Mouse (Mus musculus) heart, adult 2 months (tissue): ENCODE measurements around the gene Kctd13.

Experiments
- CTCF ChIP-seq: fragments of 200-600 bp; IDR thresholded peaks from 2 replicates; pipeline ENCODE4 v1.8.1; 2022; ENCODE audit warnings: antibody characterized with exemption, mild to moderate bottlenecking, moderate library complexity
- EP300 ChIP-seq: fragments of 200-500 bp; IDR thresholded peaks from 2 replicates; pipeline ENCODE4 v1.6.1; 2011; ENCODE audit warnings: low read depth, low read length, control low read depth; ENCODE audit not compliant: insufficient read depth
- POLR2A ChIP-seq: fragments of 200-500 bp; IDR thresholded peaks from 2 replicates; pipeline ENCODE4 v1.6.1; 2011; ENCODE audit warnings: mild to moderate bottlenecking, low read depth, low read length, control low read depth; ENCODE audit not compliant: insufficient read depth

GRCm38 (mm10) chr7:126961095-126961494 is 32.4 kb downstream of the Kctd13 start:
- TF ChIP-seq CTCF: no peak
- TF ChIP-seq POLR2A: no peak
- TF ChIP-seq EP300: no peak
